Mouse (Mus musculus) CD8-positive naive resting alpha-beta T cell, adult 2 months (primary cell): ENCODE measurements around the gene F10.
"Not testable (repeated sequence)": the region's sequence is repeated elsewhere in the genome, so short reads cannot be mapped to it uniquely, and the experiment has no call there.

Experiments
- DNase-seq, 2 experiments: peaks; one replicate each; pipeline ENCODE4 v3.0.0; 2022; ENCODE audit warnings: low read depth in 2 of 2, low spot score in 2 of 2

F10 gene

GRCm38 (mm10) chr8:13057351-13057750 lies 20.2 kb downstream of the F10 start:
- no peak for DNase-seq

- DNase-seq, result no peak
Observed at GRCm38 (mm10) chr8:13060441-13061150, 23.5 kb downstream of the F10 start, which contains the start of gene Proz. Gene Proz, plus strand, starts transcription at chr8:13060914.

- DNase-seq, result no peak
Observed at GRCm38 (mm10) chr8:13063112-13063511, 26.0 kb downstream of the F10 start.

- no peak for DNase-seq
Observed at GRCm38 (mm10) chr8:13073255-13073654, 36.1 kb downstream of the F10 start.

GRCm38 (mm10) chr8:13075044-13075443 lies 37.9 kb downstream of the F10 start:
- no peak for DNase-seq

DNA sequence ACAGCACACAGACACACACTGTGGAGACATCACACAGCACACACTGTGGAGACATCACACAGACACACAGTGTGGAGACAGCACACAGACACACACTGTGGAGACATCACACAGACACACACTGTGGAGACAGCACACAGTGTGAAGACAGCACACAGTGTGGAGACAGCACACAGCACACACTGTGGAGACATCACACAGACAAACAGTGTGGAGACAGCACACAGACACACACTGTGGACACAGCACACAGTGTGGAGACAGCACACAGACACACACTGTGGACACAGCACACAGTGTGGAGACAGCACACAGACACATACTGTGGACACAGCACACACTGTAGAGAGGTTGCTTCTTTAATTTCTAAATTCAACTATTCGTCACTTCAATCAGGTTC lies 38.5 kb downstream of the F10 start:
- DNase-seq, result not testable (repeated sequence)

GRCm38 (mm10) chr8:13077542-13077941 lies 40.4 kb downstream of the F10 start:
- no peak for DNase-seq

DNA sequence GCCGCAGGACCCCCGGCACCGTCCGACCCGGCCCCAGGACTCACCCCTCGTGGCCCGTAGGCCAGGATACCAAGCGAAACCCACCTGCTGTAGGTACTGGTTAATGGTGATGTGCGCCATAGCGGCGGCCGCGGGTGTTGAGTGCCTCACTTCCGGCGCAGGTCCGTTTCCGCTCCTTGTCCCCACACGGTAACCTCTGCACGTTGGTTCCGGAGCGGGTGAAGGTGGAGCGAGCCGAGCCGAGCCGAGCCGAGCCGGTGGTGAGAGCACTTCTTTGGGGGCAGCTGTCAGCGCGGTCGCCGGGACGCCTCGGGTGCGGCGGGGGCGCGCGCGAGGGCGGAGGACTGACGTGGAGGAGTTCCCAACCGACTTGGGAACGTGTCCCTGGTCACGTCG lies 67.6 kb downstream of the F10 start:
- DNase-seq, result peak; percentile 86 to 87

GRCm38 (mm10) chr8:13105087-13105881 lies 68.2 kb downstream of the F10 start, which contains the start of the genes Pcid2 and Cul4a:
Gene Pcid2, minus strand, starts transcription at chr8:13105459.
Gene Cul4a, plus strand, starts transcription at chr8:13105621.
- DNase-seq, result peak; percentile 96 to 97

DNA sequence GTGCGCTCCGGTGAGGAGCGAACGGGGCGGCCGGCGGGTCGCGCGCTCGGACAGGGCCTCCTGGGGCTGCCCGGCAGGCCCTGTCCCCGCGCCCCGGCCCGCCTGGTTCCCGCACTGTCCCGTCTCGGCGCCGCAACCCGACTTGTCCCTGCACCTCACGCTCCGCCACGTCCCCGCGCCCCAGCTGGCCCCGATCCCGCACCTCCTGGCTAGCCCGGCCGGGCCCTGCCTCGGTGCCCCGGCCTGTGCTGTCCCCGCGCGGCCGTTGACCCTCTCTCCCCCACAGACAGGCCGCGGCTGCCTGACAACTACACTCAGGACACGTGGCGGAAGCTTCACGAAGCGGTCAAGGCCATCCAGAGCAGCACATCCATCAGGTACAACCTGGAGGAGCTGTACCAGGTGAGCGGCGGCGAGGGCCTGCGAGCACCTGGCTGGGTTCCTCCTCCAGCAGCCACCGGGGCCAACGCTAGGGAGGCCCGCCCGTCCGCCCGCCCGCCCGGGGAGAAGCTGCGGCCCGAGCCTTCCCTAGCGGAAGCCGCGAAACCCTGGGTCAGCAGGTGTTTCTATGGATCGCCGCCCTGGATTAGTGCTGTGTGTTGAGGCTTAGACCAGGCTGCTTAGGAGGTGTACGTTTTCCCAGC lies 68.9 kb downstream of the F10 start:
- peak; percentile 32 to 40 for DNase-seq
